21 mouse cellular contexts compared by ENCODE assay signal in genomic region chr6:48497521-48497920, GRCm38 (mm10). TPM values are rescaled to one million over a fixed set of nuclear protein-coding genes. Genes with fewer than 3 reads are reported as not detected.
A peak's percentile ranks its signal among the peaks of the same experiment; 100 is the strongest.
DNase-seq lines count a peak whose midpoint lies in the region; ATAC-seq lines count a peak whose summit lies in the region.
"Had no signal": no experiment of that assay in that cellular context is flagged by ENCODE, and none has a peak within 500 bp of the region (broad histone marks: within the 10 kb centered on the region; RNA-seq: fewer than 3 reads in every experiment).

No protein-coding gene starts in this region.

- no peak overlapping the region for H3K9ac ChIP-seq in kidney, embryonic 14.5 days (ENCODE audit: low read depth, low read length)
- H3K9ac ChIP-seq in liver, embryonic 11.5 days (ENCODE audit: low read depth, low read length) = no peak overlapping the region
- H3K9ac ChIP-seq: embryonic facial prominence, embryonic 13.5 days; forebrain, embryonic 12.5 days; forebrain, postnatal 0 days; heart, embryonic 15.5 days; hindbrain, embryonic 13.5 days had no signal

- no peak overlapping the region for H3K4me3 ChIP-seq in kidney, embryonic 14.5 days (ENCODE audit: low read length)
- H3K4me3 ChIP-seq in liver, embryonic 11.5 days (ENCODE audit: low read depth, low read length) = no peak overlapping the region
- H3K4me3 ChIP-seq: embryonic facial prominence, embryonic 13.5 days; forebrain, embryonic 12.5 days; heart, adult 2 months; heart, embryonic 15.5 days; hindbrain, embryonic 13.5 days had no signal

- H3K27ac ChIP-seq in kidney, embryonic 14.5 days (ENCODE audit: low read depth, low read length) = no peak overlapping the region
- no peak overlapping the region for H3K27ac ChIP-seq in liver, embryonic 11.5 days (ENCODE audit: low read depth, low read length)
- H3K27ac ChIP-seq: embryonic facial prominence, embryonic 13.5 days; forebrain, embryonic 12.5 days; heart, adult 2 months; heart, embryonic 15.5 days; hindbrain, embryonic 13.5 days; hindbrain, postnatal 0 days had no signal

- no peaks in the 10 kb centered on the region for H3K4me1 ChIP-seq in kidney, embryonic 14.5 days (ENCODE audit: control insufficient read depth, insufficient read depth, low read length)
- H3K4me1 ChIP-seq in liver, embryonic 11.5 days (replicated peaks; ENCODE audit: control insufficient read depth, insufficient read depth, low read length) = no peaks in the 10 kb centered on the region
- H3K4me1 ChIP-seq: embryonic facial prominence, embryonic 13.5 days; forebrain, embryonic 12.5 days; heart, embryonic 15.5 days had no signal

- H3K36me3 ChIP-seq in kidney, embryonic 14.5 days (ENCODE audit: control insufficient read depth, insufficient read depth, low read length) = no peaks in the 10 kb centered on the region
- no peaks in the 10 kb centered on the region for H3K36me3 ChIP-seq in liver, embryonic 11.5 days (ENCODE audit: control insufficient read depth, insufficient read depth, low read length)
- H3K36me3 ChIP-seq: embryonic facial prominence, embryonic 13.5 days; forebrain, embryonic 12.5 days; heart, embryonic 15.5 days; hindbrain, embryonic 13.5 days had no signal

- no peaks in the 10 kb centered on the region for H3K9me3 ChIP-seq in kidney, embryonic 14.5 days (ENCODE audit: control insufficient read depth, low read length)
- no peaks in the 10 kb centered on the region for H3K9me3 ChIP-seq in liver, embryonic 11.5 days (ENCODE audit: control insufficient read depth, low read length)
- H3K9me3 ChIP-seq: embryonic facial prominence, embryonic 13.5 days; forebrain, embryonic 12.5 days; heart, embryonic 15.5 days; hindbrain, embryonic 13.5 days had no signal

- ATAC-seq in kidney, embryonic 14.5 days (ENCODE audit: low FRiP score, low TSS enrichment) = no peak
- no peak for ATAC-seq in liver, embryonic 11.5 days (replicated peaks; ENCODE audit: low FRiP score)
- ATAC-seq: forebrain, postnatal 0 days; hindbrain, postnatal 0 days had no signal

- H3K4me2 ChIP-seq in kidney, embryonic 14.5 days (replicated peaks; ENCODE audit: low read depth, low read length) = no peak overlapping the region
- no peak overlapping the region for H3K4me2 ChIP-seq in liver, embryonic 11.5 days
- H3K4me2 ChIP-seq: embryonic facial prominence, embryonic 13.5 days; forebrain, embryonic 12.5 days; heart, embryonic 11.5 days; heart, embryonic 15.5 days; hindbrain, embryonic 13.5 days had no signal

- DNase-seq in adrenal gland, postnatal 14 days = peak; percentile 33
- no peak for DNase-seq in adrenal gland, adult (ENCODE audit: inconsistent age in 2 of 2, low spot score in 1 of 2)
- DNase-seq in kidney, adult 18-20 months = peak; percentile 61
- peak; percentile 71 for DNase-seq in kidney, postnatal 14 days
- no peak for DNase-seq in liver, embryonic 11.5 days (ENCODE audit: low spot score)
- no peak for DNase-seq in thymus, postnatal 14 days
- DNase-seq: cerebellum, adult 18-20 months; cerebellum, adult 9-11 months; cerebellum, postnatal 36 days; forebrain, postnatal 0 days; heart, adult 2 months; heart, postnatal 14 days had no signal

- no peaks in the 10 kb centered on the region for H3K27me3 ChIP-seq in kidney, embryonic 14.5 days (ENCODE audit: control insufficient read depth, insufficient read depth, low read length)
- H3K27me3 ChIP-seq in liver, embryonic 11.5 days (replicated peaks; ENCODE audit: control insufficient read depth, insufficient read depth, low read length) = no peaks in the 10 kb centered on the region
- H3K27me3 ChIP-seq: hindbrain, embryonic 13.5 days had no signal

- 89% methylated on average over 4 of the region's 4 CpGs for WGBS in kidney, embryonic 14.5 days
- WGBS in liver, embryonic 11.5 days = 89% methylated on average over 4 of the region's 4 CpGs

RNA-seq across cellular contexts. Expression of gene Atp6v0e2, which starts 39.9 kb away (rescaled TPM):
- 41.8 and 45.7 TPM in 2 replicates for total RNA-seq in adrenal gland, postnatal 14 days (2021)
- 19.9 and 20.3 TPM in 2 replicates for polyA plus RNA-seq in kidney, embryonic 14.5 days (2014; fragmentation: Nextera tagmentation; extraction: Ambion mirVana)
- polyA plus RNA-seq in liver, embryonic 11.5 days (2014; fragmentation: Nextera tagmentation; extraction: Ambion mirVana) = 4.2 and 5.6 TPM in 2 replicates
- total RNA-seq: hematopoietic stem cell, adult 5-6 weeks; MEL had no signal

RNA-seq across cellular contexts. Expression of gene Sspo, which starts 49.5 kb away (rescaled TPM):
- total RNA-seq in adrenal gland, postnatal 14 days (2021) = 2.6 TPM in 2 replicates
- 0.17 and 0.53 TPM in 2 replicates for polyA plus RNA-seq in kidney, embryonic 14.5 days (2014; fragmentation: Nextera tagmentation; extraction: Ambion mirVana)
- 0.05 and 0.16 TPM in 2 replicates for polyA plus RNA-seq in liver, embryonic 11.5 days (2014; fragmentation: Nextera tagmentation; extraction: Ambion mirVana)
- total RNA-seq: hematopoietic stem cell, adult 5-6 weeks; MEL had no signal

RNA-seq across cellular contexts. Expression of gene Zfp467, which starts 51.9 kb away (rescaled TPM):
- 41.5 and 42.1 TPM in 2 replicates for total RNA-seq in adrenal gland, postnatal 14 days (2021)
- 27.8 and 31.4 TPM in 2 replicates for polyA plus RNA-seq in kidney, embryonic 14.5 days (2014; fragmentation: Nextera tagmentation; extraction: Ambion mirVana)
- polyA plus RNA-seq in liver, embryonic 11.5 days (2014; fragmentation: Nextera tagmentation; extraction: Ambion mirVana) = 5.3 and 6.9 TPM in 2 replicates

RNA-seq across cellular contexts. Expression of gene Lrrc61, which starts 57.1 kb away (rescaled TPM):
- total RNA-seq in adrenal gland, postnatal 14 days (2021) = 26.1 and 28.7 TPM in 2 replicates
- 4.4 and 9.7 TPM in 2 replicates for polyA plus RNA-seq in kidney, embryonic 14.5 days (2014; fragmentation: Nextera tagmentation; extraction: Ambion mirVana)
- 4.6 and 4.9 TPM in 2 replicates for polyA plus RNA-seq in liver, embryonic 11.5 days (2014; fragmentation: Nextera tagmentation; extraction: Ambion mirVana)
- total RNA-seq: MEL had no signal

Comparison
In these comparisons a context has a peak if more than half of its experiments do, and no peak if none do; other contexts are left out.
1. DNase-seq: peak in adrenal gland, postnatal 14 days (single experiment), kidney, adult 18-20 months (single experiment) and kidney, postnatal 14 days (single experiment); none in adrenal gland, adult (0 of 2), liver, embryonic 11.5 days (single experiment) and thymus, postnatal 14 days (single experiment).